Mouse (Mus musculus) intestine, postnatal 0 days (tissue): ENCODE data around the gene Gm6040. TPM values are rescaled to one million over a fixed set of nuclear protein-coding genes. Genes with fewer than 3 reads are reported as not detected.

Experiments
- ATAC-seq: fragments of 200-750 bp; cut with Nextera tagmentation; 2 replicates; pipeline ENCODE4 v1.8.0; 2017; ENCODE audit warnings: mild to moderate bottlenecking, moderate TSS enrichment, moderate library complexity
- H3K27ac ChIP-seq: fragments of 300-500 bp; sonication (generic); 2 replicates; pipeline ENCODE4 v1.5.1; 2014; ENCODE audit warnings: mild to moderate bottlenecking, low read depth, low read length, moderate library complexity
- H3K27me3 ChIP-seq: fragments of 300-500 bp; sonication (generic); replicated peaks from 2 replicates; pipeline ENCODE4 v1.6.1; 2014; ENCODE audit warnings: low read length, mixed read lengths; ENCODE audit not compliant: control insufficient read depth, insufficient read depth
- H3K36me3 ChIP-seq: fragments of 300-500 bp; sonication (generic); 2 replicates; pipeline ENCODE4 v1.6.1; 2014; ENCODE audit warnings: mild to moderate bottlenecking, moderate library complexity; ENCODE audit not compliant: control insufficient read depth, insufficient read depth
- H3K4me1 ChIP-seq: fragments of 300-500 bp; sonication (generic); replicated peaks from 2 replicates; pipeline ENCODE4 v1.6.1; 2014; ENCODE audit warnings: antibody characterized with exemption, low read length, mixed read lengths; ENCODE audit not compliant: control insufficient read depth, insufficient read depth
- H3K4me2 ChIP-seq: fragments of 300-500 bp; sonication (generic); replicated peaks from 2 replicates; pipeline ENCODE4 v1.6.1; 2014; ENCODE audit warnings: low read depth, mild to moderate bottlenecking, moderate library complexity
- H3K4me3 ChIP-seq: fragments of 300-500 bp; sonication (generic); 2 replicates; pipeline ENCODE4 v1.5.1; 2014; ENCODE audit warnings: low read depth, low read length
- H3K9ac ChIP-seq: fragments of 300-500 bp; sonication (generic); 2 replicates; pipeline ENCODE4 v1.6.1; 2014; ENCODE audit warnings: mild to moderate bottlenecking, low read depth, low read length
- H3K9me3 ChIP-seq: fragments of 300-500 bp; sonication (generic); 2 replicates; pipeline ENCODE4 v1.6.1; 2016; ENCODE audit warnings: mixed run types; ENCODE audit not compliant: control insufficient read depth
- CTCF ChIP-seq: sonication (generic); IDR thresholded peaks from 2 replicates; pipeline ENCODE4 v1.5.1; 2016; ENCODE audit warnings: low read depth, mild to moderate bottlenecking, control low read depth, antibody characterized with exemption, moderate library complexity
- WGBS: fragments of 180-500 bp; shearing (Covaris S2); extraction: QIAGEN DNeasy Blood & Tissue Kit; methylation state at CpG from one replicate; pipeline ENCODE4 v1.1.7; 2014; 5-methylcytosine and 5-hydroxymethylcytosine counted together
- polyA plus RNA-seq: library from polyadenylated mRNA; unstranded; fragments of >200 nt; fragmentation: Nextera tagmentation; extraction: Ambion mirVana; gene quantifications from 2 replicates; pipeline ENCODE4 v1.2.1, GENCODE M21; 2015

Gm6040 gene
- polyA plus RNA-seq, 1 experiment from 2014 or later: not detected

DNA sequence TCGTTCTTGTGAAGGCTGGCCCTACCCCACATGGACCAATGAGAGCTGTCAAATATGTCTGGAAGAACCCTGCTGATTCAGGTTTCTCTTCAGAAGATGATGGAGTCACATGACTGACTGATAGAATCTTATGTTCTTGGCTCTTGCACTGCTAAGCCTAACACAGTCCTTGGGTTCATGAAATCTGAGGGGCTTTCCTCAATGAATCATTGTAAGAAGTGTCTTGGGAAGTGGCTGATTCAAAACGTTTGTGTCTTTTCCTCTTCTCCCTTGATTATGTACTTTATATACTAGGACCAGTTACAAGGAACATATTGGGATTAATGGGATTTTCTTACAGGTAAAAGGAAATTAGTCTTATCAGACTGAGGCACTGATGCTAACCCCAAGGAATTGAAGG is 19.3 kb downstream of the Gm6040 start, which contains the start of gene Gm15056:
Gene Gm15056, minus strand, starts transcription at position 101 of the 400 bp plus-strand sequence.
- Histone ChIP-seq H3K36me3 (no peaks in the 10 kb centered on the region), H3K4me2 (no peak within 1 kb of the TSS), H3K9me3 (no peaks in the 10 kb centered on the region), H3K27ac (no peak within 1 kb of the TSS), H3K4me3 (no peak within 1 kb of the TSS), H3K27me3 (no peaks in the 10 kb centered on the region), H3K9ac (no peak within 1 kb of the TSS), H3K4me1 (no peaks in the 10 kb centered on the region)
- TF ChIP-seq CTCF: no peak
- no peak for ATAC-seq
- WGBS: 52% methylated on average over 2 of the region's 2 CpGs

DNA sequence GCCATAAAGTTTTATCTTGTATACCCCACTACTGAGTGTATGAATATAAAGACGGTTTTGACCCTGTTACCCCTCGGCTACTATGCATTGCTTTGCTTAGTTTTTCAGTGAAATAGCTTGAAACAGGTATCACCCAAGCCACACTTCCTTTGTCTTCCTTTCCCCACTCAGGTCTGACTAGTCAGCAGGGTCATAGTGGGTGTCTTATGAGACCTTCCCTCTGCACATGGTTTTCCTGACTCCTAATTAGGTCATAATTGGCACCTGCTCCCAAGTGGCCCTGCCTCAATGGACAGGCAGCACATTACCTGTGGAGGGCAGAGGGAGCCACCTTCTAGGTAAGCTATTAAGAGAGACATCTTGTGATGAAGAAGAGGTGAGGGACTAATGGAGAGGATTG is 29.5 kb downstream of the Gm6040 start, which contains the start of gene Defb33:
Gene Defb33, plus strand, starts transcription at position 301 of the 400 bp plus-strand sequence.
- WGBS: 76% methylated on average over 2 of the region's 2 CpGs
- Histone ChIP-seq H3K9ac (no peak within 1 kb of the TSS), H3K27ac (no peak within 1 kb of the TSS), H3K4me3 (no peak within 1 kb of the TSS), H3K27me3 (no peaks in the 10 kb centered on the region), H3K9me3 (no peaks in the 10 kb centered on the region), H3K4me1 (no peaks in the 10 kb centered on the region), H3K36me3 (no peaks in the 10 kb centered on the region), H3K4me2 (no peak within 1 kb of the TSS)
- TF ChIP-seq CTCF: no peak
- no peak for ATAC-seq

DNA sequence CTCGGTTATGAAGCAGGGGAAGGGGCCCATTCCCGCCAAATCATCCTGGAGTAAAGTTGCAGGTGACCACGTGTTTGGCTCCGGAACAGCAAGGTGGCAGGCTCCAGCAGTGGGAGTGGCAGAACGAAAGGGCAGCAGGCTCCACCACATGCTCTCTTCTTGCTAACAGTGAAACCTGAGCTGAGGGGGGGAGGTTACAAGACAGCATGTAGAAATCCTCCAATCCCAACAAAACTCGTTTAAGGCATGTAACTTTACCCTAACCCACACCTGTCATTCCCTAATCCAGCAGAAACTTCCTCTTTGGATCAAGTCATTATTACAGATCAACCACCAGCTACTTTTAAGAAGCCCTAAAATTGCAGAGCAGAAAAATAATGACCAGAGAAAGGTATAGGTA is 47.3 kb downstream of the Gm6040 start:
- WGBS: 35% methylated on average over 6 of the region's 6 CpGs
- ATAC-seq: no peak
- no peak overlapping the region for H3K4me2 ChIP-seq

More for the DNA sequence above, 47.3 kb downstream of the Gm6040 start:
- no peak for TF ChIP-seq CTCF
- no peak overlapping the region for H3K4me3 ChIP-seq
- H3K9ac ChIP-seq: no peak overlapping the region
- no peaks in the 10 kb centered on the region for H3K4me1 ChIP-seq
- no peaks in the 10 kb centered on the region for H3K27me3 ChIP-seq
- H3K27ac ChIP-seq: no peak overlapping the region
- H3K36me3 ChIP-seq: no peaks in the 10 kb centered on the region
- H3K9me3 ChIP-seq: no peaks in the 10 kb centered on the region

Other genes starting within 250 kb of the Gm6040 start
- not detected in 2 replicates for gene Defb33, start 29.4 kb downstream of the Gm6040 start, polyA plus RNA-seq
- gene Gm15056, start 19.4 kb downstream of the Gm6040 start, polyA plus RNA-seq: not detected in 2 replicates
- gene AY761185, start 22.6 kb upstream of the Gm6040 start, polyA plus RNA-seq: not detected in 2 replicates
- not detected in 2 replicates for gene Defa21, start 103.5 kb upstream of the Gm6040 start, polyA plus RNA-seq
- gene Defa23, start 133.0 kb upstream of the Gm6040 start, polyA plus RNA-seq: not detected in 2 replicates
- not detected in 2 replicates for gene Defa35, start 143.0 kb upstream of the Gm6040 start, polyA plus RNA-seq
- not detected in 2 replicates for gene Defa25, start 162.4 kb upstream of the Gm6040 start, polyA plus RNA-seq
- not detected in 2 replicates for gene Gm14851, start 174.0 kb upstream of the Gm6040 start, polyA plus RNA-seq
- 0.92 and 2.0 TPM in 2 replicates for gene Defa30, start 212.6 kb upstream of the Gm6040 start, polyA plus RNA-seq
- gene Defa22, start 240.2 kb upstream of the Gm6040 start, polyA plus RNA-seq: not detected in 2 replicates